Mouse (Mus musculus) brain, embryonic 14.5 days (tissue): ENCODE measurements around the gene Tlcd2.

Source experiments
- CTCF ChIP-seq: fragments of 200-500 bp; IDR thresholded peaks from 2 replicates; pipeline ENCODE4 v1.5.1; 2012; ENCODE audit warnings: inconsistent platforms, mild to moderate bottlenecking, moderate library complexity, borderline replicate concordance; ENCODE audit not compliant: insufficient read depth, insufficient read length; ENCODE audit errors: extremely low read depth
- POLR2A ChIP-seq: fragments of 200-500 bp; IDR thresholded peaks from 2 replicates; pipeline ENCODE4 v1.6.1; 2012; ENCODE audit warnings: mild to moderate bottlenecking, inconsistent platforms, borderline replicate concordance; ENCODE audit not compliant: poor library complexity, insufficient read depth, insufficient read length, severe bottlenecking; ENCODE audit errors: extremely low read depth

DNA sequence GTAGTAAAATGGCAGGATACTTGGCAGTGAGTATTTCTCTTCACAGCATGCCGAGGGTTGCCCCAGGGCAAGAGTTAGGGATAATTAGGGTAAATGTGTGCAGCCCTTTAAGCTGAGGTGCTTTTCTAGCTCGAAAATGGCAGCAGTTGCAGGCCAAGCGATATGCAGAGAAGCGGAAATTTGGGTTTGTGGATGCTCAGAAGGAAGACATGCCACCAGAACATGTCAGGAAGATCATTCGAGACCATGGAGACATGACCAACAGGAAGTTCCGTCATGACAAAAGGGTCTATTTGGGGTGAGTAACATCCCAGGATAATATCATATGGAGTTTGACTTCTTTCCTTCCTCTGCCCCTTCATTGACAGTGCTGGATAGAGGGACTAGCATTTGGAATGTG is 26.0 kb downstream of the Tlcd2 start:
- TF ChIP-seq POLR2A, result no peak
- no peak for TF ChIP-seq CTCF
